Mouse (Mus musculus) urinary bladder, postnatal 10 days (tissue): Measurements from ENCODE around the gene Dennd1a.

Experiments
- DNase-seq: peaks from one replicate; pipeline ENCODE4 v3.0.0; 2022; ENCODE audit warnings: low spot score

The Dennd1a gene

DNA sequence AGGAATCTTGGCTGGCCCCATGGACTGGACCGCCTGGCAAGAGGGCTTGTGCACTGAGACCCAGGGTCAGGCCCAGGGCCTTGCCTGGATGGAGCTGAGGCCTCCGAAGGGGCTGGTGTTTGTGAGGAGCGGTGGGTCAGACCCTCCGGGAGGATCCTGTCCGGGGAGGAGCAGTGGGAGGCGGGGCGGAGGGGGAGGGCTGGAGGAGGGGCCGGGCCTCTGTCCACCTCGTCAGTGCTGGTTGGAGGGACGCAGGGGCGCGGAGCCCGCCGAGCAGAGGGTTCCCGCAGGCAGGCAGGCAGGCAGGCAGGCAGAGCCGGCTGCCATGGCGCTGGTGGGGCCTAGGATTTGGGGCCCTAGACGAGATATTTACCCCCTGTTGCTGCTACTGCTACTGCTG lies 511.2 kb downstream of the Dennd1a start, which contains the start of gene Crb2:
Gene Crb2, plus strand, starts transcription at position 234 of the 400 bp plus-strand sequence.
- DNase-seq = no peak

DNA sequence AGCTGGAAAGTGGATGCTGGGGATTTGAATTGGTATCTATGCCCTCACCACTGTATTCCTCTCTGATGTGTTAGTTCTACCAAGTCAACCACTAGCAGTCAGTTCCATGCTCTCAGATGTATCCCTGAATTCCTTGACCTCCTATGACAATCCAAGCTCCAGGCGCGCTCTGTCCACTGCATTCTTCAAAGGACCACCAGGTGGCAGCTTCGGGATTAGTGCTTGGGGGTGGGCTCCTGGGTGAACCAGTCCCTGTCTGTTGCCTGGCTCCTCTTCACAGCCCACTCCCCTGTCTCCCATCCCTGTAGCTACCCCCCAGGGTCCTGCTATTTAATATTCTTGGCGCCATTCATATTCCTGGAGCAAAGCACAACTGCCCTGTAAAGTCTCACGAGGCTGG lies 512.6 kb downstream of the Dennd1a start:
- no peak for DNase-seq

DNA sequence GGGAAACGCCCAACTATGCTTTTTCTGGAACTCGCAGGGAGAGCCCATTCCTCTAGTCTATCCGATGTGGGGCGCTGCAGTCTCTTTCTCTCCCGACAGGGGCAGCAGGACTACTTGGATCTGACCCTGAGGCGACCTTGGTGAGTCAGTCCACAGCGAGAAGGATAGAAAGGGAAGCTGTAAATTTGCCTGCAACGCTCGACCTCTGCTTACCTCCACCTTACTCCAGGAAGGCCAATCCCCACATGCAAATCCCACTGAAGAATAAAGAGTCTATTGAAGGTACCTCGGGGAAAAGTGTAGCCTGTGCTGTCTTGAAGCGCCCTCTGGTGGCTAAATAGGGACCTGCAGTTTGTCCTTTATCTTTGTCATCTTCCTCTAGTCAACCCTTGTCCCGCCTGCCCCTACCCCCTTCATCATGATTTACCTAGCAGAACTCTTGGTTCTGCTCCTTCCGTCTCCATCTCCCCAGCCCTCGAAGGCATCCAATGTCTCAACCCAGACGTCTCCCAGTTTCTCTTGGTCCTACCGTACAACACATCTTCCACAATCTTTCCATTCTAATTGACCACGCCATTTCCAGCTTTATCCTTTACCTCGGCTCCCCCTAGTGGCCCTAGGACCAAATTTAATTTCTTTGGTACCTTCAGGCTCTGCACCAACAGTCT lies 515.4 kb downstream of the Dennd1a start:
- DNase-seq = peak; percentile 49

DNA sequence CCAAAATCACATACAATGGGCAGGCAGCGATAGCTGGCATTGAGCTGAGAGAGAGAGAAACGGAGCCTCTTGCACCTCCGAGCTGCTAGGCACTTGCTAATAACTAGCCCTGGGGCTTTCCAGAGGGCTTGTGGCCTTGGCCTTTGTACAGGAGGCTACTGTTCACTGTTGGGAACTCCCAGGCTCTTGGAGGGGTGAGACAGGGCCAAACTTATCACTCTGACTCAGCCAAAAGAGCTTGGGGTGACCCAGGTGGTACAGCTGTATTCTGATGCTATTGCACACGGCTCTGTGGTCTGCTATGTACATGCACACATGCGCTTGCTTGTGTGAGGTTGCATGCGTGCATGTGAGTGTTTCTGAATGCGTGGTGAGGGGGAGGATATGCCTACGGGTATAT lies 517.4 kb downstream of the Dennd1a start:
- DNase-seq = no peak

DNA sequence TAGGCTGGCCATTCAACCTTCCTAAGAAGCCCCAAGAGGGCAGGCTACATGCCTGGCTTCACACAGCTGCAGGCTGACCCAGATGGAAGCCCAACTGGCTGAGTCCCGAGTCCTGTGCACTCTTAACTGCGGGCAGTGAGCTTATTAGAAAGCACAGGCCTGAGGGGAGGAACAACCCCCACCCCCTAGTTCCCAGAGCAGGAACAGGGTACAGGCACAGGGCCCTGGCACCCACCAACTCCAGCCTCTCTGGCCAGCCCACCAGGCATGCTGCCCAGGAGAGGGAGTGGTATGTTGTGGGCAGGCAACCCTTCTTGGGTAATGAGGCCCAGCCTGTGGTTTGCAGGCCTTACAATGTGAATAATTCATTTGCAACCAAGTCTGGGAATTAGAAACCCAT lies 518.3 kb downstream of the Dennd1a start:
- no peak for DNase-seq

DNA sequence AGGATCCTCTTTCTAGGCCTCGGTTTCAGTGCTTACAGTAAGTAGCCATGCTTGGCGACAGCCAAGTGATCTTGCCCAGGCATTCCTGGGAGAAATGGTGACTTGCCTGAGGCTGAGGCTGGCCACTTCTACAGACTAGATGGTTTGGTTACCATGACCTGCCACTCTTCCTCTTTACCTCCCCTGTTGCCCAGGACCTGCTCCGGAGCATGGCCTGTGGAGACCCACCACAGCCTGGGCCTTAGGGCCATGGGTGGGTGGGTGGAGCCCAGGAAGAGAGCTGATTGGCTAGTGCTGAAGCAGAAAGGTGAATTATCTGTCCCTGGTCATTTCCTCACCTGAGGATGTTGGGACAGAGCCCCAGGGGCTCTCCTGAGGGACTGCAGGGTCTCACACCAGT lies 519.5 kb downstream of the Dennd1a start:
- DNase-seq = no peak

DNA sequence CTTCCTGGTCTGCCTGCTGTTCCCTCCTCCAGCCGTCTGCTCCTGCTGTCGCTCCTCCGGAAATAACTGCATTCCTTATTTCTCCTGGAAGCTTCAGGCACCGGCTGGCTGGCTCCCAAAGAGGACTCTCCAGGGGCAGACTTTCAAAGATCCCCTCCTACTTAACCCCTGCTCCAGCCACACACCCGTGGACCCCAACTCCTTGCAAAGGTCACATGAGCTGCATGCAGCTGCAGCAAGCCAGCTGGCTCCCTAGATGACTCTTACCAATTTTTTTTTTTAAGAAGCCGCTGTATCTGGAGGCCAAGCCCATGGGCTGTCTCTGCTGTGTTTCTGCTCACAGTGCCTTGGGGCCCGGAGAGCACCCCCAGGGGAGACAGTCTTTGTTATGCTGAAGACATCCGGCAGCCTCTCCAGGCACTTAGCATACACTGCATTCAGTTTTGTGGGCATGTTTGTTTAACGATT lies 520.1 kb downstream of the Dennd1a start:
- DNase-seq = no peak

DNA sequence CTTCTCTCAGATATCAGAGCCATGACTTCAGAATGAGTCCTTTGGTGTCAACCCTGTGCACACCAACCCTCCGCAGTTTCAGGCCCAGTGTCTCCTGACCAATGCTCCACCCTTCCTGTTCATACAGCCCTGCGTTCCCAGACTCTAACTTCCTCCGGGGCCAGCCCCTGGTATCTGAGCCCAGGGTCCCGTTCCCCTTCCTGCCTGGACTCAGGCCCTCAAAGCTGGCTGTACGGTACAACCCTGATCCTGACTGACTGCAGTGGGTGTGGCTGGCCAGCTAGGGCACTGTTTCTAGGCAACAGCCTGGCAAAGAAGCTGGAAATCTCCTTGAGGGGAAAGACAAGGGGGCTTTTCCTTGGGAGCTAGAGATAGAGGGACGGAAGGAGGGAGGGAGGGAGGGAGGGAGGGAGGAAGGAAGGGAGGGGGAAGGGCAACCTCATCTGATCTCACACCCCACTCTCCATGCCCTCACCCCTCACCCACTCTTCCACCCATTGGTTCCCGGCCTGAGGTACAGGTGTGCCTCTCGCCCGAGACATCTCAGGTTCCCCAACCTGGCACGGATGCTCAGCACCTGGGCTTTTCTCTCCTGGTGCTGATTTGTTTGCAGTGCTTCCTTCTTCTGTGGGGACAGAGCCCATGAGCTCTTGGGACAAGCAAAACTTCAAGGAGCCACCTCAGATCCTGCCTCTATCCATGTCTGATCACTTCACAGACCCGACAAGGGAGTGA lies 521.0 kb downstream of the Dennd1a start:
- DNase-seq = no peak

DNA sequence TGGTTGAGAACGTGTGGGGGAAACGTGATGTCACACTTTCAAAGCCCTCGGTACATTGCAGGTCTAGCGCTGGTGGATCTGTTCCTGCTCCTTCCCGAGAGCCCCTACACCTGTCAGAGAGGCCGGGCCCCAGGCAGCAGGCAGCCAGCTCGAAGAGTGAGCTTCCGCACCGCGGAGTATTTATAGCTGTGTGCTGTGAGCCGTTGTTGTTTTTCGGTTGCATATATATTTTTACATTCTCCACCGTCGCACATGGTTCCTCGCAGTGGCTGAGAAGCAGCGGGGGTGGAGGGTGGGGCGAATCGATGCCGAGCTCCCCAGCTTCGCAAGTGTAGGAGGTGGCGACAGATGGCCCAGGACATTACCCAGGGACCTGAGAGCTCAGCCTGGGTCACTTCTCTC lies 522.1 kb downstream of the Dennd1a start:
- no peak for DNase-seq

DNA sequence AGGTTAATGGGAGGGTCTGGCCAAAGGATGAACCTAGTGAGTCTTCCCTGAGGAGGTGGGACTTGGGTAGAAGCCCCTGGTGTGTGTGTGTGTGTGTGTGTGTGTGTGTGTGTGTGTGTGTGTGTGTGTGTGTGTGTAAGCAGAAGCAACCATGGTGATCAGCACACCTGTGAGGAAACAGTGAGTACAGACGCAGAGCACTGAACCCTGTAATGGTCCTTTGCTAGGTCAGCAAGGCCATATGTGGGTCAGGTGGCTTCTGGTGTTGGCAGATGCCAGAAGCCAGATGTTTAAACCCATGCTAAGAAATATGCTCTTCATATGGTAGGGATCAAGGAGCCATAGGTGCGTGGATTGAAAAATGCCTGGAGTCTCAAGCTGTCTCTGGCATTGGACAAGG lies 522.7 kb downstream of the Dennd1a start:
- DNase-seq = no peak

DNA sequence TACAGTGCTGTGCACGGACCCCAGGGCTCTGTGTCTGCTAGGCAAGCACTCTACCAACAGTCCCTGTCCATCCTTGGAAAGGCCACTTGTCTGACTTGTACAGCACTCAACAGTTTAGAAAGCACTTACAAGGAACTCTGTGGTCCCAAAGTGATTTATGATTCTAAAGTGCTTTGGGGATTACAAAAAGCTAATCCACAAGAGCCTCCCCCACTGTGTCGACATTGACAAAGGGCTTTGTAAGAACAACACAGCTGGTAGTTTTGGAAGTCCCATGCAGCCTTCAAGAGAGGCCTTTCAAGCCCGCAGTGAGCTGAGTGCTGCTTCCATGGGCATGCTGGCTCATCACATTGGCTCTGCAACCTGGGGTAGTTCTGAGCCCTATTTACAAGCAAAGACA lies 523.6 kb downstream of the Dennd1a start:
- DNase-seq = no peak

DNA sequence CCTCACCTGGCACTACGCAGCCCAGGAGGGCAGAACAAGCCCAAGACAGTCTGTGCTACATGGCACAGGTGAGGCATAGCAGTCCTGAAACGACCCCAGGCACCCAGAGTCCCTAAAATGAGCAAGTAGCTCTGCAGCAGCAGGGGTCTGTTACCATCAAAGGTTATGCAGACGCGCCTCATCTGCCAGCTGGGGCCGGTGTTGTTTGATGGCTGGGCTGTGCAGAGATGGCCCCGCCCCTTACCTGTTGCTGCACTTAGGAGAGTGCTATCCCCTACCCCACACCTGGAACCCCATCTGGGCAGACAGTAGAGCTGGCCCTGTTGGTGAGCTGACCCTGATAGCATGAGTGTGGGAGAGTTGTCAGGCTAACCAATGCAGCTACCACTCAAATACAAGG lies 526.6 kb downstream of the Dennd1a start:
- DNase-seq = no peak

DNA sequence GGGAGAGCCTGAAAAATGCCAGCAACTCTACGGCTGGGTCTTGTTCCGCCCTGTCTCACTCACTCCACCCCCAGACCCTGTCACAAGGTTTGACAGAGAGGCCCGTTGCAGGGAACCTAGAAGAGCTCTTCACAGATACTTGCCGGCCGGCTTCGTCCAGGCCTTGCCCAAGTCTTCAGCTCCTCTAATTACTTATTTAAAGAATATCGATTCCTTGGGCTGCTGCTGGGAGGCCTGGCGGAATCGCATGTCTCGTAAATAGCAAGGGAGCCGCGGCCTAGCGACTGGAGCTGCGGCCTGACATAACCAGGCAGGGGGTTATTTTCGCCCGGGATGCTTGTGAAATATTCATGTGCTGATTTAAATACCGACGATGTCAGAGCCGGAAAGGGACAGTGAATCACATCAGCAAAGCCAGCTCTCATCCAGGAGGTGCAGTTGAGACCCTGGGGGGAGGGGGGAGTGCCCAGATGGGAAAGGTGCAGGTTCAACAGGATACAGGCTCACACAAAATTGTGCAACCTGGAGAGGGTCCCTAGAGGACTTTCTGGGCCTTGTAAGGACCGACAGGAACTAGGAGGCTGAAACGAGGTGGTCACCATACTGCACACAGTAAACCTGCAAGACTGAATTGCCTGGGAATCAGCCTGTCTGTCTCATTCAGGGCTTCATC lies 528.7 kb downstream of the Dennd1a start:
- DNase-seq = no peak

DNA sequence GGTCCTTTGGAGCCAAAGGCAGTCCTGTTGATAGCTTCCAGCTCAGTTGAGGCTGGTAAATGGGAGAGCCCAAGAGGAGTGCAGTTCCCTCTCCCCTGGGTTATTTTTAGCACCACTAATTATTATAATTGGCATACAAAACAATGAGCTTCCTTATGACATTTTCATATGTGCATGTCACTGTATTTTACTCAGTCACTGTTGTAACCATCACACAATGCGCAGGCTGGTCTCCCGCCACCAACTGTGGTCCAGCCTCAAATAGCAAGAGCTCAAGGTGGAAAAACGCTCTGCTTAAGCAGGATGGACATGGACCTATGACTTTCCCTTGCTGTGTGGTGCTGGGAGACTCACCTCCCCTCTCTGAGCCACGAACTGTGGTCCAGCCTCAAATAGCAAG lies 529.4 kb downstream of the Dennd1a start:
- no peak for DNase-seq

DNA sequence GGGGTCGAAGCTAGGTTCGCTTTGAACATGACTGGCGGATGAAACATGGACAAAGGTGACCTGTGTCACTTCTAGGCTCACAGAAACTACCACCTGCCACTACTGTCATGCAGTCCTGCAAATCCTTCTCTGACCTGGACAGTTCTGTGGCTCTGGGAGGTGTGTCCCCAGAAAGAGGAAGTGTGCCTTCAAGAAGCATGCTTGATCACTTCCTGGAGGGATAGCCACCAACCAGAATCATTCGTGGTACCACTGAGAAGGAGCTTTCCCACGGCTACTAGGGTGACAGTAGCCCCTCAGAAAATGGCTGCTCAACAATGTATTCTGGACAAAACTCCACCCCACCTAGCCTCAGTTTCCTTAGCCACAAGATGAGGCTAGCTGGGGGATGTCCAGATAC lies 530.2 kb downstream of the Dennd1a start:
- no peak for DNase-seq

DNA sequence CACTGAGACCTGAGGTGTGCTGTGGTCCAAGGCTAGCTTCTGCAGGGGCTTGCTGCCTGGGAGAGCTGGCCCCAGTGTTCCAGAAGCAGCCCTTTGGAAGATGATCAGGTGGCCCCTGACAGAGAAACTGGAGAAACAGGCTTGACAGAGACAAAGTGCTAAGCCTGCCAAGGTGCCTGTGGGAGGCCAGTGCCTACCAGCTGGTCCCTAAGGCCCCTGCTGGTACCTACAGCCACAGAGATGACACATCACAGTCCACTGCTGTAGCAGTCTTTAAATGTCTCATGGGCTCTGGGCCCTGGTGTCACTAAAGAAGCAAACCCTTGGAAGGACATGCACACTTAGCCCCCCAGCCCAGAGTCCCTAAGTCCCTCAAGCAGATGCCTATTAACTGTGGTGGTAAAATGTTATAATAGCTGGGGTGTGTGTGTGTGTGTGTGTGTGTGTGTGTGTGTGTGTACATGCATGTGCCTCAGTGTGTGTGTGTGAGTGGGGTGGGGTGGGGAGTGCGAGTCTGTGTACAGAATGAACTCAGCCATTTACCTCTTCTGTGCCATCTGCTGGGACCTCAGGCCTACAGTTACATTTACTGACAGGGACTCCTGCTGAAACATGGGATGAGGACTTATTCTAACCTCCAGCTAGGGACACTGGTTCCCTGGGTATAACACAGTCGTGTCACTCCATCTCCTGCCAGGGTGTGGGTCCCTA lies 530.8 kb downstream of the Dennd1a start:
- DNase-seq = no peak

DNA sequence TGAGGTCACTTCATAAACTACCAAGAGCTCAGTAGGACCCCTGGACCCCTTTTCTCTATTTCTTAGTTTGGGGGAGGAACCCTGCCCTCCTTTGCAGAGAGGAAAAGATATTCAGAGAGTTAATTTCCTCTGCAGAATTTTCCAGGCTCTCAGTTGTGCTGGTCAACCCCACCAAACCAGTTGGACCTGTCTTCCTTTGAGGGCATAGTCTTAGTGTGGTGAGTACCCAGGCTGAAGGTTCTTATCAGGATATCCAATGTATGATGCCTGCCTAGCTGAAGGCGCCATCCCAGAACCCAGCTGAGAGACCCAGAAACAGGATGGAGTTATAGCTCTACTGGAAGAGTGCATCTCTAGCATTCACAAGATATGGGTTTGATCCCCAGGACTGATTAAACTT lies 536.1 kb downstream of the Dennd1a start:
- DNase-seq = no peak

DNA sequence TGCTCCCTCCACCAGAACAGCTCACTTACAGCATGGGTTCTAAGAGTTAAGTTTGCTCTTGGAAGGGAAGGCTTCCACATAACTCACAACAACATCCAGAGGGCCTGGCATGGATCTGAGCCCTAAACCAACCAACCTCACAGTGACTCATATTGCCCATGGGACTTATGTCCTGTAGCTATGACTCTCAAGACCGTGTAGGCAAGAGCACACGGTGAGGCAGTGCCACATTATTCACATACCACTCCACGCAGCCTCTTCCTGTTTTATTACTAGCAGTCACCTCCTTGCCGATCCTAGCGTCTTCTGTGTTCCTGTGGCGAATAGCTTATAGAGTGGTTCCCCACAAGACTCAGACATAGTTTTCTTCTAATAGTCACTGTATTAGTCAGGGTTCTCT lies 537.9 kb downstream of the Dennd1a start:
- no peak for DNase-seq
